Mouse (Mus musculus) gastrocnemius, adult 8-10 months (tissue): Measurements from ENCODE around the gene Tmem266. TPM values are rescaled to one million over a fixed set of nuclear protein-coding genes. Genes with fewer than 3 reads are reported as not detected.

Experiments
- DNase-seq, 2 experiments: peaks; one replicate each; pipeline ENCODE4 v3.0.0; 2022; ENCODE audit warnings: low spot score in 2 of 2
- total RNA-seq, 4 experiments: library from RNA; stranded (reverse); gene quantifications; 2 replicates each; pipeline ENCODE4 v1.2.4; 2022

Tmem266 gene
- total RNA-seq, 4 experiments from 2014 or later: 2.8 to 15.8 (median 5.1) TPM

DNA sequence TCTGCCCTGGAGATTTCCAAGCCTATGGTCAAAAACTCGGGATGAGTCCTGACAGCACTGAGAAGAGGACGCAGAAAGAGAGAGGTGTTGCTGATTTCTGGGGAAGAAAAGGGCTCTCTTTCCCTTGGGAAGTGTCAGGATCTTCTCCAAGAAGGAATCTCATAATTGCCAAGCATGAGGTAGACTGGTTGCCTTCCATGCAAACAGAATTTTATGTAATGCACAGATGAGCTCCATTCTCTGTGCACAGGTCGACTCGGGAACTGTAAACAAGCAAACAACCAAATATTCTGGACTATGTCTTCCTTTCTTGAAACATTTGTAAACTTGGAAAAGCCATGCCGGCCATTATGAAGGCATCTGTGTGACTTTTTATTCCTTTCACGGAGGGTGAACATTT is 2.7 kb downstream of the Tmem266 start:
- no peak for DNase-seq

DNA sequence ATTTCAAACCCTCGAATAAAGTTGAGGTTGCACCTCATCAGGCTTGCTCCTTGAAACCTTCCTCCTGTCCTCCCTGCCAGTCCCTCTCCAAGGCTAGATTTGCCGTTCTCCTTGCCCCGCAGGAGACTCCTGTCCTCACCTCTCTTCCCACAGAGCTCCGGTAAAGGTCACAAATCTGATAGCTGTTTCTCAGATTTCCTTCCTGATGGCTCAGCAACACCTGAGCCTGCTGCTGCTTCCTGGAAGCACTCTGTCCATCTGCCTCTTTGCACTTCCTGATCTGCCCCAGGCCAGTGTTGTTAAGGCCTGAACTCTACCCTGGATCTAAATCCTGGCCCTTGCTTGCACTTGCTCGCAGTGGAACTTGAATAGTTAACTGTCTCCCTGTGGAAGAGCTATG is 5.8 kb downstream of the Tmem266 start:
- no peak for DNase-seq

DNA sequence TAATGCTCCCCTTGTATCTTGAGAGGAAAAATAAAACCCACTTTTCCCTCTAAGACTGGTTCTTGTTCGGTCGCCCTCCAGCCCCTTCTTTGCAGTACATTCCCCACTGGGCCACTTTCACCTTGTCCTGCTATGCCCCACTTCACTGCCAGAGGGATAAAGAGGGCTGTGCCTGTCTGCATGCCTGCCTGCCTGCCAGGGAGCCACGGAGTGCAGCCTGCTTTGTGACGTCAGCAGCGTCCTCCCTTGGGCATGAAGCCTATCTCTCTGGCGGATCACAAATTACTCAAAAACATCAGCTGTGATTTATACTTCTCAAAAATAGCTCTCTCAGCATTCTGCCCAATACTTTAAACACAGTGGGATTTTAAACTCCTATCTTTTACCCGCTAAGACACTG is 6.2 kb downstream of the Tmem266 start:
- DNase-seq: no peak

DNA sequence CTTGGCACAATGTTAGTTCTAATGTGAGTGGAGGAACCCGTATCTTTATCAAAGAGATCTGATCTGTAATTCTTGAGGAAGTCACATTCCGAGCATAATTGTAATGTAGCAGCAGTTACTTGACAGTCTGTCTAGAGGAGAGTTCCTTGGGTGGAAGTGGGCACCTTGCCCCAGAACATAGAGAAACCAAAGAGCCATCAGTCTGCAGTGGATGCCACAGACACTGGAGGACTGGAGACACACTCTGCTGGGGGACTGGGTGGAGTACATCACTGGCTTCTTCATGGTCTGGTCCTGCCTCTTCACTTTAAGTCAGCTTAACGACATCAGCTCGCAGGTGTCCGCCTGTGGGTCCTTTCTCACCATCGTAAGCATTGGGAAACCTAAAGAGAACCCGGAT is 17.5 kb downstream of the Tmem266 start:
- no peak for DNase-seq

DNA sequence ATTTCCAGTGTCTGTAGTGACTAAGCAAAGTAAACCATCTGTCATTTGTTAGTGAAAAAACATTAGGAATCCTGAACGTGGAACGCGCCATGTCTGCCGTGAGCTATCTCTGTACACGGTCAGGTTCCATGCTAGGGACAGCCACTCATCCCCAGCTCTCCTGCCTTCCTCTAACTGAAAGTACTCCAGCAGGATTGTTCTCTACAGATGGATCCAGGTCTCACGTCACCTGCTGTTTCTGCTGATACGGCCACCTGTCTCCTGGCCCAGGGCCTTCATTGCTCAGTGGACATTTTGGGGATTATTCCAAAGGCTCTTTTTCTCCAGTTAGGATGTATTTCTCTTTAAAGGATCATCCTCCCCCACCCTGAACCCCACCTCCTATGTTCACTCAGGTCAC is 18.6 kb downstream of the Tmem266 start:
- DNase-seq: no peak

DNA sequence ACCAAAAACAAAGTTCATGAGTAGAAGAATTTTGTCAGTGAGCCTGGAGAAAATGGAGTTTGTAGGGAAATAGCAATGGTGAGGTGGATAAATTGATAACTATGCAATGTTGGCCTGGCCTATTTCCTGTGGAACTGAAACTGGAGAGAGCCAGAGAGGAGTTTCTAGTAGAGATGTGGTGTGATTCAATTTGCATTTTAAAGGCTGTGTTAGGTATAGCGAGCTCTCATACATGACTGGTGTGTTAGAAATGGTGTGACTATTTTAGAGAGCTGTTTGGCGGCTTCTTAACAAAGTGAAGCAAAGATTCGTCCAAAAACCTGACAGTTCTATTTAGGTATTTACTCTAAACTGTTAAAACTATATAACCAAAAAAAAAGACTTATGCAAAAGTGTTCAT is 22.0 kb downstream of the Tmem266 start:
- no peak for DNase-seq

DNA sequence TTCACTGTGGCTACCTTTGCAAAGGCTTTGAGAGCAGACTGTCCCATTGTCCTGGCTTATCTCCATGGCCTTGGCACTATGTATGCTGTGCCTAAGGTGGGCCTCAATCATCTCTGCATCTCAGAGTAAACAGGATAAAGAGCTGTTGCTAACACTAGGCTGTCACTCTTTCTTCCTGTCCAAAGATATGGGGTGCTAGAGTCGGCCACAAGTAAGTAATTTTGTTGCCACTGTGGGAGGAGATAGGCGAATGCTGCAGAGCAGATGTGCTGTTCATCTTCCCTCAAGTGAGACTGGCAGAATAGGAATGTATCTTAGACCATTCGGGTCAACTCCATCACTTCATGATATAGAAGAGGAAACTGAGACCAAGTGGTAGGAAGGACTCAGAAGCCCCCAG is 28.0 kb downstream of the Tmem266 start:
- DNase-seq: no peak

DNA sequence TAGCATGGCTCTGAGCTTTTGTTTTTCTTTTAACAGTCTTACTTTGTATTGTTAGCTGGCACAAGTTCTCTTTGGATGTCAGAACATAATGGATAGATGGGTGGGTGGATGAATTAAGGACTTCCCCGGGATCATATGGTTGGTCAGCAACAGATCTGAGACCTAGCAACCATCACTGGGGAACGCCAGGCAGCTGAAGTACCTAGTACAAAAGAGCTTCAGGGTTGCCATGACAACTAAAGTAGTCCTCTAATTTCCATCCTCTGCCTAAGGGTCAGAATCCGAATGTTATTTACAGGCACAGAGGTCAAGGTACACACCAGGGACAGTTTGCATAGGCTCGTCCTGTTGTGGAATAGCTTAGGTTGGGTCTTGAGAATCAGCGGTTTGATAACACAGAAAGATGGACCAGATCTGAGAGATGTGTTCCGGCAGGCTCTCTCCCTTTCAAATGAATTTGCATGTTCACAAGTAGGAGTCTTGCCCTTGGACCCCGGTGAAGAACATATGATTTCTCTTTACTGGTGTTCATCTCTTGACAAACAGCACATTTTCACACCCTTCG is 28.6 kb downstream of the Tmem266 start:
- DNase-seq: no peak

DNA sequence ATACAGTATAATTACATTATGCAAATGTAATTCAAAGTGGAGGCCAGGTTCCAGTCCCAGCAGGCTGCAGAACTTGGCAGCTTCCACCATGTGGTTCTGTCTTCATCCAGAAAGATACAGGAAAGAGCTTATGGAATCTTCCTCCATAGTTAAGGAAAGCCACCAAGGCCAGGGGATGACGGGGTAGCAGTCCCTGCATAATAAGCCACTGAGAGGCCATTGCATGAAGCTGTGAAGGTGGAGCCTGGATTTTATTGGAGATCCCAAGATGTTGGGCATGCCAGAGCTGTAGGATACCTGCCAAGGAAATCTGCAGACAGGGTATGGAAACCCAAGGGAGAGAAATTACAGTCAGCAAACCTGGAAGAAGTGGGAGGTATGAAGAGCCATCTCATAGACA is 30.5 kb downstream of the Tmem266 start:
- DNase-seq: no peak

DNA sequence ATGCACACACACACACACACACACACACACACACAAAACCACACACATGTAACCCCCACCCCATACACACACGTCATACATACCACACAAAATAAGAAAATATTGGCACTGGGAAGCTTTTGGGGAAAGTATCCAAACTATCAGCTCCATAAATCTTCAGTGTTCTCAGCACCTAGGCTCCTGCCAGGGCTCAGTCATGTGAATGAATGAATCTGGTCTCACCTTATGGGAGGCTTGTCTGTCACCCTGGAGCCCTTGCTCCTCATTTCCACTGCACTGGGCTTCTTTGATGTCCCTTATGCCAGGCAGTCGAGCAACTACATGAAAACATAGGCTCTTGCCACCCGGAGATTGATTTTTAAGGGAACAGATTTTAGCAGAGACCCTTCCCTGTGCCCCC is 33.7 kb downstream of the Tmem266 start:
- DNase-seq: no peak

DNA sequence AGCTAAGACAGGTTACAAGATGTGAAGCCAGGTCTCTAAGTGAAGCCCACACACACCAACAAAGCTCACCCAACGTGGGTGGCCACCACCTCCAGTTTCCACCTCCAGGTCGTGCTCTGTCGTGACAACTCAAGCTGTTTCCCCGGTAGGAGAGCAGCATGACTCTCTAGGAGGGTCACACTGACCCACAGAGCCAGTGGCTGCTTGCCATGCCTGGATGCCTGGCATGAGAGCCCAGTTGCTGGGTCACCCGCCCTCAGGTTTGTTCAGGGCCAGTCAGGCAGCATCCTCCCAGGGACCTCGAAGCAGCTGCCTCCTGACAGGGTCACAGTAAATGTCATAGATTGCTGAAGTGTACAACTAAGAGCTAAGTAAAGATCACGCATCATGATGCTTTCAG is 34.1 kb downstream of the Tmem266 start:
- peak in 1 of 2 experiments; percentile 55 for DNase-seq

DNA sequence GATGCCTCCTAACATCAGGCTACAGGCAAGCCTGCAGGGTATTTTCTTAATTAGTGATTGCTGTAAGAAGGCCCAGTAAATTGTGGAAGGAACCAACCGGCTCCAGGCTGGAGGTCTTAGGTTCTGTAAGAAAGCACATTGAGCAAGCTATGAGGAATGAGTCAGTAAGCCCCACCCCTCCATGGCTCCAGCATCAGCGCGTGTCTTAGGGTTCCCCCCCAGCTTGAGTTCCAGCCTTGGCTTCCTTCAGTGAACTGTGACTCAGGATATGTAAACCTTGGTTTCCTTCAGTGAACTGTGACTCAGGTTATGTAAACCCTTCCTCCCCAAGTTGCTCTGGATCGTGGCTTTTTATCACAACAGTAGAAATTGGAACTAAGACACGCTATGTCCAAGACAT is 35.3 kb downstream of the Tmem266 start:
- no peak for DNase-seq

DNA sequence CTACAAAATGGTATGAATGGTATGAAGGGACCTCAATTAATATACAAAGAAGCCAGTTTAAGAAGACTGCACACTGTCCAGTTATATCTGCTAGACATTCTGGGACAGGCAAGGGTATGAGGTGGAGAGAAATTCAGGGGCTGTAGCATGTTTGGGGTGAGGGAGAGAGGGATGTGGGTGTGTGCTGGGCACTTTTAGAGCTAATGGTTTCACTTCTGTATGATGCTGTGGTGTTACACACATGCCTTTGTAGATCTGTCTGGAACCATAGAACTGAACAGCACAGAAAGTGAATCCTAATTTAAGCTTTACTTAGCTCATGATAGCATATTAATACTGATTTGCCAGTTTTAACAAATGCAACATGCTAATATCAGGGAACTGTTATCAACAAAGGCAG is 37.0 kb downstream of the Tmem266 start:
- DNase-seq: no peak

DNA sequence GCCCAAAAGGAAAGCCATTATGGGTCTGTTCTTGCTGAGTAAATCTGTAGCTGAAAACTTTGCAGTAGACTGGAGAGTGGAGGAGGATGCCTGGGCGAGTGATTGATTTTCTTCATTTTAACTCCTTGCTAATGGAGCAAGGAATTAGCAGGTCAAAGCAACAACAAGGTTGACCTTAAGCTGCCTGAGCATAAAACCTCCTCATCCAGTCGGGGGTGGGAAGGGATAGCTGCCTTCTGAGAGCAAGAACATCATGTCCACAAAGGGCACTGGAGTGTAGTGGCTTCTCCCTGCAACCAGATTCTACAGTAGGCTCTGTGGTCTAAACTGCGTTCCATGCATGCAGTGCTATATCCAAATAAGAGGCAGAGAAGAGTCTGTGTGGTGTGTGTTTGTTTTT is 41.3 kb downstream of the Tmem266 start:
- no peak for DNase-seq

DNA sequence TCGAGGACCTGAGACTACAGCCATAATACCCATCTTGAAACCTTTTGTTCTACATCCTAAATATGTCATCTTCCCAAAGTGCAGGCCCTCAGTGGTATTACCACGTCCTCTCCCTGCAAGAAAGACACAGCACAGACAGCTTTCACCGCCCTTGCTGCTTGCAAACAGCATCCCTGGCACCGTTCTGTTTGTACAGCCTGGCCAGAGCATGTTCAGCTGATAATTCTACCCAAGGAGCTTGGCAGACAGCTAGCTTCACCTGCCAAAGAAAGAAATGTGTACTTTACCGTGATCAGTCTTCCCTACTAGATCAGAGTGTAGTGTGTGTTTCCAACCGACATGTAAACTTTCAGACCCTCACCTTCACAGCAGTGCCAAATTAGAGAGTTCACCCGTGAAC is 45.2 kb downstream of the Tmem266 start:
- DNase-seq: no peak

DNA sequence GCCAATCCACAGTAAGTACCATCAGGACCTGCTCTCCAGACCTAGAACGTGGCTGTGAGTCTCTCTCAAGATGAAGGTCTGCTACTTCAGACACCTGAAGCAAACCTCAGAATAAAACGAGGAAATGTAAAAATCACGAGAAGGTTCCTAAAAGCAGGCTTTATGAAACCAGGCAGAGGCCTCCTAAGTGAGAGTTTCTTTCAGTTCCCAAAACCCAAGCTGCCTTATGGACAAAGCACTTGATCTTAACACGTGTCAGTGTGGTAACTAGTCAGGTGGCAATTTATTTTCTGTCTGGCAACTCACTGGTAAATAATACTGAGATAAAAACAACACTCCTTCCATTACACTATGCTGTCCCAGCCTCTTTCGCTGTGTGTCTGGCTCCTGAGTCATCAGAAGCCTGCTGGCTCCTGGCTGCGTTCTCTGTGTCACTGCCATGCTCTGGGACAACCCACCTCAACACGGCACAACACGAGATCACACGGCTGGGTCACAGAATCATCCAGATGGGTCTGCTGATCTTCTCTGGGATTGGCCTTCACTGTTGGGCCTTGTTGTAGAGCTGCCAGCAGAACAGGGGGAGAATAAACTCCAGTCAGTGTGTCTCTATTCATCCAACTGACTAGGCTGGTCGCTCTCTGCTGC is 51.0 kb downstream of the Tmem266 start:
- no peak for DNase-seq

DNA sequence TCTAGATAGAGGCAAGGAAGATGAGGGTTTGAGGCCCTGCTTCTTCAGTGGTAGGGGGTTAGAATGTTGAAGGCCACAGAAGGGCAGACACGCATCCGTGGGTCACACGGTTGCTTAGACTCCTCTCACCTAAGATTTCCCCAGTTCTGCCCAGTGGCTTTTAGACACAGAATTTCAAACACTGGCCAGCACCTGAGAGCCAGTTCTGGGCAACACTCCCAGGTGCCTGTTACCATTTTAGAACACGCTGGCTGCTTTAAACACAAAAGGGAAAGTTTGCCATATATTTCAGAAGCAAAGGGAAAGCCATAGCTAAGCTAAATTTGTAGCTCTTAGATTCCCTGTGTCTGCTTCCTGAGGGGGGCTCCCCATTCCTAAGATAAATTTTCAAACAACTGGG is 54.7 kb downstream of the Tmem266 start:
- DNase-seq: no peak

DNA sequence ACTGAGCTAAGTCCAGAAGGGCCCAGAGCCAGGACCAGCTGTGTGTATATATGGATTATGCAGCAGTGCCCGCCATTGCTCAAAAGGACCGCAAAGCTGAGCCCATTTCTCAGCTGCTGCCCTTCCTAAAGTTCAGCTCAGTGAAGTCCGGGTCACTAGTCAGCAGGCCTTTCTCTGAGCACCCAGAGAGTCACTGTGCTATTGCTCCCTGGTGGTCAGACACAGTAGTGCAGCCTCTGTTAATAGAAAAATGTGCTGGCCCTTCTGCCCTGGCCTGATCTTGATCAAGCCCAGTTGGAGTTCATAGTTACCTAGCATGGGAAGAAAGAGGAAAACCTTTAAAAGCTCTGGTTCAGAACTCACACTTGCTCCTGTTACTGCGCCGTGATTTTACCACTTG is 55.7 kb downstream of the Tmem266 start:
- peak in 1 of 2 experiments; percentile 30 for DNase-seq

DNA sequence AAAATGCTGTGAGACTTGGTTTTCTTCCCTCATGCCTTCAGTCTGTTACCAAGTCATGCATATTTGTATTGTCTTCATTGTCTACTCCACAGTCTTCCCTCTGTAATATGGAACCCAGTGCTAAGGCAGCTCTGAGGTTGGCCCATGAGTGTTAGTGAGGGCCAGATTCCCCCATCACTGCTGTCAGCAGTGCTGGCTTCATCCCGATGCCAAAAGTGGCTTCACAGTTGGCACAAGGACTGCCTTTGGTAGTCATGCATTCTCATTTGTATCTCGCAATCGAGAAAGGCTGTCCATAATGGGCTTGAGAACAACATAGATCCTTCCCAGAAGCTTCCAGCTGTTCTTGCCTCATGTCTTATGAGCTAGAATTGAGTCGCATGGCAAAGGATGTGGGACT is 59.4 kb downstream of the Tmem266 start:
- no peak for DNase-seq

DNA sequence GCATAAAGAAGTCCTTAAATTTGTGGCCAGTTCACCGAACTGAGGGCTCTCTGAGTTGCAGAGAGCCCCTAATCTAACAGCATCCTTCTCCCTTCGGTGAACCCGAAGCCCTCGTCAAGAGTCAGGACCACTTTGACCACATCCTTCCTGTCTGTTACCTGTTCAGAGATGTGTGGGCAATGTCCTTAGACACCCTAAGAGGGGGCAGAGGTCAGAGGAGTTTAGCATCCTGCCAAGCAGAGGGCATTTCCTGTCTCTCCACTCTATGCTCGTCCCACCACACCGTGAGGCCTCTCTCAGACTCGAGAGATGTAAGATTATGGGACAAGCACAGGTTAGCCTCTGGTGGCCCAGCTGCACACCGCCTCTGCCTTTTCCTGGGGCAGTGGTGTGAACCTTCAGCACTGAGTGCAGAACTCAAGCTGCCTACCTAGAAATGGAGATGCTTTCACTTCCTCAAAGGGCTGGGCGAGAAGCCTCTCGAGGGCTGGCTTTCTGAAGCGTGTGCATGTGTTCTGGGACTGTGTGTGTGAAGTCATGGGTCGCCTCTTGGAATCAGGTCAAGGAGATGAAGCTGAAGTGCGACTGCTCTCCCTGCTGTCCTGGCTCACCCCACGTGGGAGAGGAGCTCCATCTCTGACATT is 61.3 kb downstream of the Tmem266 start:
- no peak for DNase-seq

DNA sequence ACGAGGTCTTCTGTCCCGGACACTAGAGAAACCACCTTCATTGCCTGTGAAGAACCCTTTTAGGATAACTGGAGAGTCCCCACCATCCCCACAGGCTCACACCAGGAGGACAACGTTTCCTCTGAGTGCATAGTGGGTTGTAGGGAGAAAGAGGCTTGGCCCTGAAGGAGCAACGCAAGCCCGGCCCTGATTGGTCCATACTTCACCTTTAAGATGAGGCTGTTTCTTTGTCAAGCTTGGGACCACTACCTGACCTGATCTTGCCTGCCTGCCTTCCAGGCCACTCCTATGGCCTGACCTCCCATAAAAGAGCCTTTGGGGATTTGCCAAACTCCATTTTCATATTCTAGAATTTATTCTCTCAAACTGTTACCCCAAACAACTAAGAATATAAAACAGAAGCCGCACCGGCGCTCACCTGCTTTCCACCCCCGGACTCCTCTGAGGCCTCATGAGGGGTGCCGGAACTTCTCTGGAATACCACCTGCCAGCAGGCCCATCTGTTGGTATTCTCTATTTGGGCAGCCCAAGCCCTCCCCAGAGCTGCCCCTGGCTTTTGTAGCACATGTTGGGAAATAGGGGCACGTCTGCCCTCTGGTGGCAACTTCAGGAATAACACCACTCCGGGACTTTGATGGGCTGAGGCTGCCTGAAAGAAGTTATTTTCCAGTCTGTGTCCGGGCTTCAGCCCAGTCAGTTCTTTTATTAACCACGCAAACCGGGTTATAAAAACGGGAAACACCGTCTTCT is 65.4 kb downstream of the Tmem266 start:
- DNase-seq: peak; percentile 28 to 57

DNA sequence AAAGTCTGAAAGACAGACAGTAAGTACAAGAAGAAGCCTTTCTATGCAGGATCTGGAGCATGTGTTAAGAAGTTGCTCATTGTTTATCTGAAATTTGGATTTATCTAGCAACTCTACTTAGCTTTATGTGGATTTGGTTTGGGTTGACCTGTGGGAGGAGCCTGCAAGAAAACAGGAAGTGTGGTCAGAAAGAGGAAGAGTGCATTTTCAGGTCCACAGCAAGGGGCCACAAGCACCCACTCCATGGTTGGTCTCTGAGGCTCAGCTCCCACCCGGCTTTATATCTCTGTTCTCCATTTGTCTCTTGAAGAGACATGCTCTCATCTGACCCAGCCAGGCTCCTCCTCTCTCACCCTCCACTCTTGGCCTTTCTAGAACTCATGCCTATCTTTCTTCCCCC is 68.9 kb downstream of the Tmem266 start:
- no peak for DNase-seq
